Mouse (Mus musculus): ENCODE results near the gene Gna14. TPM values are rescaled to one million over a fixed set of nuclear protein-coding genes. Genes with fewer than 3 reads are reported as not detected.

Gene Gna14
- polyA plus RNA-seq, 1 experiment from 2014 or later = 3.9 TPM

DNA sequence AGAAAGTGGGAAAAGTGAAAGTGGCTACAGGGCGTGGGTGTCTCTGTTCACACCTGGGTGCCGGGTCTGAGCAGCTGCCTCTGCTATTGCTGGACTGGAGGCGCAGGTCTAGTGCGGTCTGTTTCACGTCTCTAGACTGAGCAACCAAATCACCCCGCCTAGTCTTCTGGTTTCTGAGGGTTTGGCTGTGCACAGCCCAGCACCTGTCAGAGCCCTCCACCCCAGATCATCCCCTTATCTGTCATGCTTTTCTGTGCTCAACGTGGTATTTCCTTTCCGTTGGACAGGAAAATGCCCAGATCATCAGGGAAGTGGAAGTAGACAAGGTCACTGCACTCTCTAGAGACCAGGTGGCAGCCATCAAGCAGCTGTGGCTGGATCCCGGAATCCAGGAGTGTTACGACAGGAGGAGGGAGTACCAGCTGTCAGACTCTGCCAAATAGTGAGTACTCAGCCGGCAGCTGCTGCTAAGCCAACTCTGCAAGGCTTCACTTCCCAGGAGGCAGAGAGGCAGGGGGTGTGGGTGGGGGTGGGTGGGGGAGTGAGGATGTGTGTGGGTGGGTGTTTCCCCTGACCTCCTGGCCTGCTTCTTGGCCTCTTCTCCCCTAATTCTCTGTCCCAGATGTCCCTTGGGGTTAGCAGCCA lies 163.2 kb downstream of the Gna14 start:
- no peaks in the 10 kb centered on the region for H3K27me3 ChIP-seq (replicated peaks; ENCODE audit: control insufficient read depth, insufficient read depth, low read length)
- peak; percentile 84 for DNase-seq (ENCODE audit: low spot score)
- WGBS = 43% methylated on average over 11 of the region's 11 CpGs
- H3K36me3 ChIP-seq (ENCODE audit: control insufficient read depth, insufficient read depth, low read length) = no peaks in the 10 kb centered on the region
- no peak overlapping the region for H3K27ac ChIP-seq (replicated peaks; ENCODE audit: low read depth, low read length)
- ATAC-seq (ENCODE audit: low read depth) = peak; percentile 90
- H3K4me1 ChIP-seq (ENCODE audit: control insufficient read depth, insufficient read depth, low read length) = peaks cover 4% of the 10 kb centered on the region; the same call in 1 of the 2 replicates
- H3K9me3 ChIP-seq (ENCODE audit: control insufficient read depth, low read length) = no peaks in the 10 kb centered on the region
- H3K4me2 ChIP-seq (ENCODE audit: low read depth, low read length) = peak overlapping the region; percentile 16
- no peak overlapping the region for H3K9ac ChIP-seq (ENCODE audit: low read depth, low read length)
- H3K4me3 ChIP-seq (ENCODE audit: low read depth, low read length) = no peak overlapping the region

DNA sequence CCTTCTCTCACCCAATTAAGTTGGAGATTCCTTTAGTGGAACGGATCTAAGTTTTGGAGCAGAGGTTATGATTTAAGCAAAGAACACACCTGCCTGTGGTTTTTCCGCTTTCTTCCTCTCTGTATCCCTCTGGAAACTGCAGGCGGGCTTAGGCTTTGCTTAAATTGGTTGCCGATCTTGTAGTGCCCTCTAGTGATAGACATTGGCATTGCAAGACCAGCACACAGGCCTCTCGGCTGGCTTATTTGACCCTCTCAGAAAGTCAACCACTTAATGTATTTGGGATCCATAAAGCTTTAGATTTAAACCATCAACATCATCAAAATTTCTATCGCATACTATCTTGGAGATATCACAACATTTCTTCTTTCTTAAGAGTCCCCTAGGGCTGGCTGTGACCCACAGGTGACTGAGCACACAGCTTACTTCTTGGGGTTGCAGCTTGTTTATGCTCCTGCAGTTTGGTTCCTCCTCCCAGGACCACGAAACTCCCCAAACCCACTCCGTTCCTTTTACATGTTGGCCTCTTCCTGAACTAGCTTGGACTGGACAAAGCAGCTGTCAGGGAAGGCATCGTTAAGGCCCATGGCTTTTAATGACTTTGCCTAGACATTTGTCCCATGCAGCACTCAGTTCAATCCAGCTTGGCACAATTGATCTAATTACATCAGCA lies 163.9 kb downstream of the Gna14 start:
- no peaks in the 10 kb centered on the region for H3K36me3 ChIP-seq (ENCODE audit: control insufficient read depth, insufficient read depth, low read length)
- WGBS = 19% methylated on average over 9 of the region's 9 CpGs
- peak overlapping the region; percentile 16; the same call in 1 of the 2 replicates for H3K4me2 ChIP-seq (ENCODE audit: low read depth, low read length)
- H3K27ac ChIP-seq (replicated peaks; ENCODE audit: low read depth, low read length) = no peak overlapping the region
- H3K27me3 ChIP-seq (replicated peaks; ENCODE audit: control insufficient read depth, insufficient read depth, low read length) = no peaks in the 10 kb centered on the region
- no peak overlapping the region for H3K4me3 ChIP-seq (ENCODE audit: low read depth, low read length)
- H3K9me3 ChIP-seq (ENCODE audit: control insufficient read depth, low read length) = no peaks in the 10 kb centered on the region
- peaks cover 4% of the 10 kb centered on the region; the same call in 1 of the 2 replicates for H3K4me1 ChIP-seq (ENCODE audit: control insufficient read depth, insufficient read depth, low read length)
- no peak overlapping the region for H3K9ac ChIP-seq (ENCODE audit: low read depth, low read length)
- peak; percentile 90 for DNase-seq (ENCODE audit: low spot score)
- peak; percentile 81 for ATAC-seq (ENCODE audit: low read depth)

DNA sequence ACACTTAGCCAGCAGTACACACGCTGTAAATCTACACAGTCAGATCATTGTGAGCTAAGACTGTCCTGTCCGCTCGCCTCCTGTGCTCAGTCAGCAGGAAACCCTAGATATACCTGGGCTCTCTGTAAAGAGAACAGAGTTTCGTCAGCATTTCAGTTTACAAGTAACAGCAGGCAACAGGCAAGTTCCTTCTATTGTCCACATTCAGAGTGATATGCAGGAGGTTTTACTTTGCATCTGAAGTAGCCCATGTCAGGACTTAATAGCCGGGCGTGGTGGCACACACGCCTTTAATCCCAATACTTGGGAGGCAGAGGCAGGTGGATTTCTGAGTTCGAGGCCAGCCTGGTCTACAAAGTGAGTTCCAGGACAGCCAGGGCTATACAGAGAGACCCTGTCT lies 166.5 kb downstream of the Gna14 start:
- 81% methylated on average over 8 of the region's 8 CpGs for WGBS
- no peak overlapping the region for H3K27ac ChIP-seq (replicated peaks; ENCODE audit: low read depth, low read length)
- H3K36me3 ChIP-seq (ENCODE audit: control insufficient read depth, insufficient read depth, low read length) = no peaks in the 10 kb centered on the region
- no peak overlapping the region for H3K4me2 ChIP-seq (ENCODE audit: low read depth, low read length)
- no peak overlapping the region for H3K9ac ChIP-seq (ENCODE audit: low read depth, low read length)
- ATAC-seq (ENCODE audit: low read depth) (no peak), DNase-seq (ENCODE audit: low spot score) (no peak)
- peaks cover 4% of the 10 kb centered on the region; the same call in 1 of the 2 replicates for H3K4me1 ChIP-seq (ENCODE audit: control insufficient read depth, insufficient read depth, low read length)
- no peaks in the 10 kb centered on the region for H3K9me3 ChIP-seq (ENCODE audit: control insufficient read depth, low read length)
- no peak overlapping the region for H3K4me3 ChIP-seq (ENCODE audit: low read depth, low read length)
- H3K27me3 ChIP-seq (replicated peaks; ENCODE audit: control insufficient read depth, insufficient read depth, low read length) = no peaks in the 10 kb centered on the region

DNA sequence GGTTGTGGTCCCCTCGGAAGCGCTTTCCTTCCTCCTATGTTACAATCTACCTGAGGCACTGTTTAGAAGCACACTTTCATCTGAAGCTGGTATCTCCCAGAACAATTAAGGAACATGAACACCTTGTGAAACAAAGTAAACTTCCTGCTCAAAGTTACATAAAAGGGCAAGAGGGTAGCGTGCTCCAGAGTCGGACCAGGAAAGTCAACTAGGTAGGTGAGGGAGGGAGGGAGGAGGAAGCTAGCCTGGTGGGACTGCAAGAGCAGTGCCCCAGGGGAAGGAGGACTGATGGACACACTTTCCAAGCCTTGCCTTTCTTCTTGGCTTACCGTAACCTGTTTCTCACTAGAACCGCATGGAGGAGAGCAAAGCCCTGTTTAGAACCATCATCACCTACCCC lies 172.1 kb downstream of the Gna14 start:
- Histone ChIP-seq H3K36me3 (ENCODE audit: control insufficient read depth, insufficient read depth, low read length) (no peaks in the 10 kb centered on the region), H3K4me2 (ENCODE audit: low read depth, low read length) (no peak overlapping the region), H3K4me1 (ENCODE audit: control insufficient read depth, insufficient read depth, low read length) (0 out of 2 replicates have a peak, but pooled peaks cover 3% of the 10 kb centered on the region), H3K9ac (ENCODE audit: low read depth, low read length) (no peak overlapping the region), H3K27me3 (replicated peaks; ENCODE audit: control insufficient read depth, insufficient read depth, low read length) (no peaks in the 10 kb centered on the region), H3K4me3 (ENCODE audit: low read depth, low read length) (no peak overlapping the region), H3K27ac (replicated peaks; ENCODE audit: low read depth, low read length) (no peak overlapping the region), H3K9me3 (ENCODE audit: control insufficient read depth, low read length) (no peaks in the 10 kb centered on the region)
- DNase-seq (ENCODE audit: low spot score) (no peak), ATAC-seq (ENCODE audit: low read depth) (no peak)
- 81% methylated on average over 6 of the region's 6 CpGs for WGBS

DNA sequence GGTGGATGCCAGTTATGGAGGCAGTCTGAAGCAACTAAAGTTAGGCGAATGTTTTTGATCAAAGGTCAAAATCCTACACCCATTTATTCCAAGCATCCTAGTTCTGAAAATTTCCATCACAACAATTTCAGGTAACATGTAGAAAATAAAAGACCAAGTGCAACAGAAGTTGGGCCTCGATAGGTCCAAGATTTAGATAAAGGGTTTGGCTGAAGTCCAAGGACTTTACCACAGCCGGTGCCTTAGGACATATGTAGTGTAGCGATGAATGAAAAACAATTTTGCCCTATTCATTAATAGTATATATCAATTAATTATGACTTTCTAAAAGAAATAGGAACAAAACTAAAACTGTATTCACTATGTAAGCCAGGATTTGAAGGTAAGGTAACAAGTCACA lies 187.6 kb downstream of the Gna14 start:
- no peak overlapping the region for H3K4me2 ChIP-seq (ENCODE audit: low read depth, low read length)
- H3K27ac ChIP-seq (replicated peaks; ENCODE audit: low read depth, low read length) = no peak overlapping the region
- WGBS = 83% methylated on average over 4 of the region's 4 CpGs
- H3K9ac ChIP-seq (ENCODE audit: low read depth, low read length) = no peak overlapping the region
- no peak overlapping the region for H3K4me3 ChIP-seq (ENCODE audit: low read depth, low read length)
- H3K4me1 ChIP-seq (ENCODE audit: control insufficient read depth, insufficient read depth, low read length) = no peaks in the 10 kb centered on the region
- ATAC-seq (ENCODE audit: low read depth) = no peak
- no peaks in the 10 kb centered on the region for H3K27me3 ChIP-seq (replicated peaks; ENCODE audit: control insufficient read depth, insufficient read depth, low read length)
- no peaks in the 10 kb centered on the region for H3K9me3 ChIP-seq (ENCODE audit: control insufficient read depth, low read length)
- no peak for DNase-seq (ENCODE audit: low spot score)
- H3K36me3 ChIP-seq (ENCODE audit: control insufficient read depth, insufficient read depth, low read length) = no peaks in the 10 kb centered on the region

DNA sequence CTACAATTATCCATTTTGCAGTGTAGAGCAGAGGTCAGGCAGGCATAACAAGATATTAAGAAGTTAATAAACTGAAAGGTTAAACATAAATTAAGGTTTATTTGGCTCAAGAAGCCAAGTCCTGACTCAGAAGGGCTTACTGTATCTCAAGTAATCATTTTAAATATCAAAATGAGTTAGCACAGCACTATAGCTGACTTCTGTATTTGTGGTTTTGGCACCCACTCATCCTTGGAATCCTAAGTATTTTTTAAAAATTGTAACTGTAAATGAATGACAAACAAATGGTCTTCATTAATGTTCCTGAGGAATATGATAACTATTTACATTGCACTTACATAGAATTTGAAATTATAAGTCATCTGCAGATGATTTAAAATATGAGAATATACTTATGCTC lies 189.4 kb downstream of the Gna14 start:
- DNase-seq (ENCODE audit: low spot score) (no peak), ATAC-seq (ENCODE audit: low read depth) (no peak)
- no peak overlapping the region for H3K27ac ChIP-seq (replicated peaks; ENCODE audit: low read depth, low read length)
- no peak overlapping the region for H3K9ac ChIP-seq (ENCODE audit: low read depth, low read length)
- no peaks in the 10 kb centered on the region for H3K9me3 ChIP-seq (ENCODE audit: control insufficient read depth, low read length)
- H3K4me2 ChIP-seq (ENCODE audit: low read depth, low read length) = no peak overlapping the region
- H3K36me3 ChIP-seq (ENCODE audit: control insufficient read depth, insufficient read depth, low read length) = no peaks in the 10 kb centered on the region
- H3K4me3 ChIP-seq (ENCODE audit: low read depth, low read length) = no peak overlapping the region
- no peaks in the 10 kb centered on the region for H3K4me1 ChIP-seq (ENCODE audit: control insufficient read depth, insufficient read depth, low read length)
- no peaks in the 10 kb centered on the region for H3K27me3 ChIP-seq (replicated peaks; ENCODE audit: control insufficient read depth, insufficient read depth, low read length)

DNA sequence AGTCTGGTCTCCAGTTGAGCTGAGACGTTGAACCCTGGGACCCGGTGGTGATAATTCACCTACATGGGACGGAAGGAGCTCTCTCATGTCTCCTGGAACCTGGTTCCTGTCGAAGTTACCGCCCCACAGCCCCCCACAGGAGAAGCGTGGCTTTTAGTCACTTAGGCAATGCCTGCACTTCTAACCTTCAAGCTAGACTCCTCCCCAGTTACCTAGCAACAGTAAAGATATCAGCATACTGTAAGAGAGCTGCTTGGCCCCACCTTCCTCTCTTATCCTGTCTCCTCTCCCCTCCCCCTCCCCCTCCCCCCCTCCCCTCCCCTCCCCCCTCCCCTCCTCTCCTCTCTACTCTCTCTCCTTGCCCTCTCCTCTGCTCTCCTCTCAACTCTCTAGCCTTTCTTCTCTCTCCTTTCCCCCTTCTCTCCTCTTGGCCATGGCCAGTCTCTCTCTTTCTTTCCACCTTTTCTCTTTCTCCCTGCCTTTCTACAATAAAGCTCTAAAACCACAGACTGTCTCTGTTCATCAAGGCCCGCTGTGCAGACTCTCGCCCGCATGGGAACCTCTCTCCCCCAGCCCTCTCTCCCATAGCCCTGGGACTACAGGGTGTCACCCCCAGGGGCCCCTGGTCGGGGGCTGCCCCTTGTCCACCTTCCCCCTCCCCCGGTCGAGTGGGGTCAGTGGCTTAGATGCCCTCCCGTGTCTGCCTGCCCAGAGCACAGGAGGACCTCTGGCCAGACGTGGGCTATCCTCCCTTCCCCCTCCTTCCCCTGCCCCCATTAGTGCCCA lies 190.2 kb downstream of the Gna14 start:
- ATAC-seq (ENCODE audit: low read depth) (no peak), DNase-seq (ENCODE audit: low spot score) (no peak)
- WGBS = 24% methylated on average over 14 of the region's 14 CpGs
- Histone ChIP-seq H3K9me3 (ENCODE audit: control insufficient read depth, low read length) (no peaks in the 10 kb centered on the region), H3K27me3 (replicated peaks; ENCODE audit: control insufficient read depth, insufficient read depth, low read length) (no peaks in the 10 kb centered on the region), H3K27ac (replicated peaks; ENCODE audit: low read depth, low read length) (no peak overlapping the region), H3K4me3 (ENCODE audit: low read depth, low read length) (no peak overlapping the region), H3K4me1 (ENCODE audit: control insufficient read depth, insufficient read depth, low read length) (no peaks in the 10 kb centered on the region), H3K36me3 (ENCODE audit: control insufficient read depth, insufficient read depth, low read length) (no peaks in the 10 kb centered on the region), H3K4me2 (ENCODE audit: low read depth, low read length) (no peak overlapping the region), H3K9ac (ENCODE audit: low read depth, low read length) (no peak overlapping the region)

Measured in embryonic facial prominence, embryonic 14.5 days (tissue).